Mouse (Mus musculus): ENCODE measurements around the gene Ppp1r26.

- no peak for TF ChIP-seq CTCF (IDR thresholded peaks at IDR 0.05; ENCODE audit: low read depth)
- TF ChIP-seq EP300 (IDR thresholded peaks at IDR 0.05; ENCODE audit: low read depth): no peak
Measured at GRCm38 (mm10) chr2:28414116-28414756, 32.4 kb upstream of the Ppp1r26 start.

Measured in liver, postnatal 0 days (tissue).